Mouse (Mus musculus): Measurements from ENCODE around the gene Tsen54.

Tsen54 gene

GRCm38 (mm10) chr11:115872437-115872836, 57.9 kb downstream of the Tsen54 start:
- no peak for DNase-seq

Data from cerebellum, postnatal 25 days (tissue).